Mouse (Mus musculus) myocyte (in vitro differentiated cells): ENCODE results near the gene Sh3glb2. TPM values are rescaled to one million over a fixed set of nuclear protein-coding genes. Genes with fewer than 3 reads are reported as not detected.

ENCODE experiments used
- H3K27me3 ChIP-seq: one replicate; pipeline ENCODE4 v1.6.1; 2011; ENCODE audit not compliant: control insufficient read depth, insufficient read depth, insufficient read length
- H3K36me3 ChIP-seq: one replicate; pipeline ENCODE4 v1.6.1; 2011; ENCODE audit not compliant: control insufficient read depth, insufficient read depth
- H3K4me2 ChIP-seq: one replicate; pipeline ENCODE4 v1.6.1; 2011; ENCODE audit warnings: low read depth, control low read depth
- H3K4me3 ChIP-seq: one replicate; pipeline ENCODE4 v1.5.1; 2011; ENCODE audit warnings: mild to moderate bottlenecking, control low read depth, moderate library complexity
- H3K79me2 ChIP-seq: one replicate; pipeline ENCODE4 v1.6.1; 2011; ENCODE audit not compliant: control insufficient read depth, insufficient read depth
- H3ac ChIP-seq: one replicate; pipeline ENCODE4 v1.6.1; 2011; ENCODE audit not compliant: control insufficient read depth, insufficient read length
- CEBPB ChIP-seq: IDR thresholded peaks from 2 replicates; pipeline ENCODE4 v1.6.1; 2011; ENCODE audit warnings: mild to moderate bottlenecking, moderate library complexity; ENCODE audit not compliant: poor library complexity, insufficient read depth, severe bottlenecking
- E2F4 ChIP-seq: IDR thresholded peaks from one replicate; pipeline ENCODE4 v1.6.1; 2011; ENCODE audit warnings: mild to moderate bottlenecking, control low read depth, moderate library complexity; ENCODE audit not compliant: insufficient read depth
- MAX ChIP-seq: IDR thresholded peaks from one replicate; pipeline ENCODE4 v1.6.1; 2011; ENCODE audit warnings: low read depth, mild to moderate bottlenecking, control low read depth
- MYOD1 ChIP-seq, 3 experiments: IDR thresholded peaks; one replicate each; pipeline ENCODE4 v1.6.1; 2011; ENCODE audit warnings: control low read depth in 2 of 3, low read depth in 2 of 3, mild to moderate bottlenecking in 2 of 3, moderate library complexity in 1 of 3; ENCODE audit not compliant: insufficient read length in 2 of 3, control insufficient read depth in 1 of 3
- MYOG ChIP-seq, 3 experiments: IDR thresholded peaks; one replicate each; pipeline ENCODE4 v1.6.1; 2011; ENCODE audit warnings: control low read depth in 2 of 3, low read depth in 2 of 3, mild to moderate bottlenecking in 2 of 3; ENCODE audit not compliant: insufficient read length in 2 of 3, control insufficient read depth in 1 of 3, insufficient read depth in 1 of 3
- POLR2A ChIP-seq: IDR thresholded peaks from one replicate; pipeline ENCODE4 v1.6.1; 2011; ENCODE audit warnings: low read depth, mild to moderate bottlenecking, control low read depth, moderate library complexity; ENCODE audit not compliant: insufficient read length
- POLR2AphosphoS2 ChIP-seq: IDR thresholded peaks from one replicate; pipeline ENCODE4 v1.6.1; 2011; ENCODE audit warnings: low read depth, control low read depth; ENCODE audit not compliant: insufficient read length
- REST ChIP-seq: IDR thresholded peaks from one replicate; pipeline ENCODE4 v1.6.1; 2011; ENCODE audit warnings: mild to moderate bottlenecking, control low read depth, moderate library complexity; ENCODE audit not compliant: insufficient read depth, insufficient read length
- SRF ChIP-seq: IDR thresholded peaks from one replicate; pipeline ENCODE4 v1.6.1; 2011; ENCODE audit warnings: low read depth; ENCODE audit not compliant: control insufficient read depth, insufficient read length
- TCF12 ChIP-seq: IDR thresholded peaks from one replicate; pipeline ENCODE4 v1.6.1; 2011; ENCODE audit warnings: mild to moderate bottlenecking, control low read depth; ENCODE audit not compliant: poor library complexity, insufficient read depth, severe bottlenecking
- TCF3 ChIP-seq: IDR thresholded peaks from one replicate; pipeline ENCODE4 v1.6.1; 2011; ENCODE audit warnings: low read depth, control low read depth; ENCODE audit not compliant: insufficient read length
- USF1 ChIP-seq: IDR thresholded peaks from one replicate; pipeline ENCODE4 v1.6.1; 2011; ENCODE audit warnings: low read depth, mild to moderate bottlenecking, control low read depth, moderate library complexity
- polyA plus RNA-seq: library from polyadenylated mRNA; unstranded; fragments of >200 nt; fragmentation: generic; extraction: Trizol; gene quantifications from one replicate; pipeline ENCODE4 v1.2.1, GENCODE M21; 2012; ENCODE audit warnings: missing spikeins

Gene Sh3glb2
- polyA plus RNA-seq, 1 experiment: 73.7 TPM

DNA sequence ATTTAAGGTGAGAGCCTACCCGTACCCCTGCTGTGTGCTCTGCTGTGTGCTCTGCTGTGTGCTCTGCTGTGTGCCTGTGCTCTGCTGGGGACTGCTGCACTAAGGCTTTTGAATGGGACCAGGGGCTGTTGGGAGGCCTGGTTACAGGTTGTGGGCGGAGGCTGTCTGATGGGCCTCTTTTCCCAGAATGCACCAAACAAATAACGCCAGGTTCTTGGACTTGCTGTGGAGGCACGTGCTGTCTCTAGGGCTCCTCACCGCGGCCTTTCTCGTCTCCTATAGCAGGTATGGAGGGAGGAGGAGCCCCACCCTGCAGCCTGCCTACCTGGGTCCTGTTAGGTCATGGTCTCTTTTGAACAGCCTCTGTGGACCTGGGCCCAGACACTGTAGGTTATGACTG, 37.1 kb upstream of the Sh3glb2 start:
- H3K4me2 ChIP-seq: no peak overlapping the region
- no peak overlapping the region for H3K4me3 ChIP-seq
- H3K79me2 ChIP-seq: peaks cover 4% of the 10 kb centered on the region
- H3ac ChIP-seq: no peak overlapping the region
- peaks cover 4% of the 10 kb centered on the region for H3K36me3 ChIP-seq
- no peak for TF ChIP-seq MYOD1 (IDR thresholded peaks at IDR 0.05; ENCODE audit: control insufficient read depth in 1 of 3, insufficient read length in 2 of 3, low read depth in 2 of 3)
- TF ChIP-seq E2F4: no peak
- TF ChIP-seq MAX: no peak
- TF ChIP-seq POLR2A: no peak
- TF ChIP-seq TCF3: no peak
- TF ChIP-seq CEBPB: no peak
- no peak for TF ChIP-seq REST
- no peak for TF ChIP-seq SRF
- TF ChIP-seq POLR2AphosphoS2: no peak
- no peak for TF ChIP-seq MYOG (IDR thresholded peaks at IDR 0.05; ENCODE audit: control insufficient read depth in 1 of 3, insufficient read depth in 1 of 3, insufficient read length in 2 of 3, low read depth in 2 of 3)
- TF ChIP-seq USF1: no peak
- TF ChIP-seq TCF12: no peak
- no peaks in the 10 kb centered on the region for H3K27me3 ChIP-seq

DNA sequence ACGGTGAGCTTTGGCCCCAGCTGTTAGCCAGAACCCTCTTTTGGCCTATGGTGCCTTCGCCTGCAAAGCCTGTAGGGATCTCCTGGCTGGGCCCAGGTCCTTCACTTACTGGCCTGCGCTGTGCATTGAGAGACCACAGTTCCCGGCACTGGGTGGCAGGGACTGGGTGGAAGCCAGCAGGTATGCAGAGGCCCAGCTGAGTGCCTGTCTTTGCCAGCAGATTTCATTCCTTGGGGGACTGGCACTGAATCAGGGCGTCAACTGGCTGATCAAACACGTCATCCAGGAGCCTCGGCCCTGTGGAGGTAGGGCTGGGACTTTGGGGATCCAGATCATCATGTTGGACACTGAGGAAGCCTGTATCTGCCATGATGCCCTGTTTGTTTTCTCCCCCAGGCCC, 36.6 kb upstream of the Sh3glb2 start:
- no peak for TF ChIP-seq E2F4
- TF ChIP-seq TCF3: no peak
- no peak for TF ChIP-seq MYOG (IDR thresholded peaks at IDR 0.05; ENCODE audit: control insufficient read depth in 1 of 3, insufficient read depth in 1 of 3, insufficient read length in 2 of 3, low read depth in 2 of 3)
- TF ChIP-seq MYOD1 (IDR thresholded peaks at IDR 0.05; ENCODE audit: control insufficient read depth in 1 of 3, insufficient read length in 2 of 3, low read depth in 2 of 3): no peak
- no peak for TF ChIP-seq POLR2AphosphoS2
- no peak for TF ChIP-seq SRF
- TF ChIP-seq POLR2A: no peak
- TF ChIP-seq TCF12: no peak
- TF ChIP-seq MAX: no peak
- TF ChIP-seq REST: no peak
- TF ChIP-seq CEBPB: no peak
- no peaks in the 10 kb centered on the region for H3K27me3 ChIP-seq
- peaks cover 3% of the 10 kb centered on the region for H3K36me3 ChIP-seq
- peaks cover 4% of the 10 kb centered on the region for H3K79me2 ChIP-seq
- H3ac ChIP-seq: no peak overlapping the region
- H3K4me3 ChIP-seq: no peak overlapping the region
- H3K4me2 ChIP-seq: no peak overlapping the region

DNA sequence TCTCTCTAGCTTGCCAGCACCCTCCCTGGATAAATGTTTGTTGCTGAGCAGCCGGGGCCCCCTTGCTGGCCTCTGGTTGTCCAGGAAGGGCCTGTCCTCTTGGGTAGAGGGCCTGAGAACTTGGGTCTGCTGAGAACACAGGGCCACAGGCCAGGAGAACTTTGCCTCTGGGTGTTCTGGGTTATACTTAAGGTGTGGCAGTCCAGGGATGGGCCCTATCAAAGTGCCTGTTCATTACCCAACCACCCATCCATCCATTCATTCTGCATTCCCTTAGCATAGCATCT, 34.2 kb upstream of the Sh3glb2 start:
- TF ChIP-seq MYOG (IDR thresholded peaks at IDR 0.05; ENCODE audit: control insufficient read depth in 1 of 3, insufficient read depth in 1 of 3, insufficient read length in 2 of 3, low read depth in 2 of 3) (no peak), MYOD1 (IDR thresholded peaks at IDR 0.05; ENCODE audit: control insufficient read depth in 1 of 3, insufficient read length in 2 of 3, low read depth in 2 of 3) (no peak), TCF12 (no peak), TCF3 (no peak), SRF (no peak), POLR2A (no peak), E2F4 (no peak), REST (no peak), USF1 (no peak), POLR2AphosphoS2 (no peak), CEBPB (no peak), MAX (no peak)
- peak overlapping the region; percentile 55 for H3K4me3 ChIP-seq
- no peaks in the 10 kb centered on the region for H3K36me3 ChIP-seq
- no peaks in the 10 kb centered on the region for H3K27me3 ChIP-seq
- peaks cover 4% of the 10 kb centered on the region for H3K79me2 ChIP-seq
- H3ac ChIP-seq: peak overlapping the region; percentile 45
- H3K4me2 ChIP-seq: peak overlapping the region; percentile 93

DNA sequence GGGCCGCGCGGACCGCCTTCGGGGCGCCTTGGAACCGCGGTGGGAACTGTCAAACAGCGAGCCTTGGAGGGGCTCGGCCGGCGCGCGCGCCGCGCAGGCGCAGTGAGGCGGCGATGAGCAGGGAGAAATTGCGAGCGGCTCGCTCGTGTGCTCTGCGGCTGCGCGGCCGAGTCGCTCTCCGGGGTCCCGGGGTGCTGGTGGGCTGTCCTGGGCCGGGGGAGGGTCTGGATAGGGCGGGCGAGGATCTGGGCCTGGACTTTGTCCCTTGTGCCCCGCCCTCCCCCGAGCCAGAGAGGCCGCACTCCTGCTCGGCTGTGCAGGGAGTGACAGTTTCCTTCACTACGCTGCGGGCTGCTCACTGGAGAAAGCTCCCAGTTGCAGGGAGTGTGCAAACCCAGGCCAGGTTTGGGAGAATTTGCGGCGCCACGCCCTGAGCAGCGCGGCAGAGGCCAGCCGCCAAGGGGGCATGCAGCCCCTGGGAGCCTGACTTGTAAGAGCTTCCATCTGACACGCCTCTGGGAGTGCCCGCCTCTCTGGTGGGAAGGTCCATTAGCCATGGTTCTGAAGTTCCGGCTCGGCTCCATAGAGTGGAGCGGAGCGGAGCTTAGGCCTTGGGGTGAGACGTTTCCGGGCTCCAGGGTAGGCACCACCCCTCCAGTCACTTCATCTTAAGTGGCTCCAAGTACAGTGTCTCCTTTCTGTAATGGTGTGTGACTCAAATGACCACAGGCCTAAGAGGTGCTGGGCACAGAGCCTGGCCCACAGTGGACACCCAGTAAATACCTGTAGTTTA, 33.6 kb upstream of the Sh3glb2 start:
- peak overlapping the region; percentile 55 for H3K4me3 ChIP-seq
- H3K4me2 ChIP-seq: peak overlapping the region; percentile 93
- no peaks in the 10 kb centered on the region for H3K27me3 ChIP-seq
- peaks cover 4% of the 10 kb centered on the region for H3K79me2 ChIP-seq
- H3K36me3 ChIP-seq: no peaks in the 10 kb centered on the region
- no peak for TF ChIP-seq SRF
- peak; percentile 36 for TF ChIP-seq POLR2A
- H3ac ChIP-seq: peak overlapping the region; percentile 45

GRCm38 (mm10) chr2:30392114-30392576, 33.0 kb upstream of the Sh3glb2 start, which contains the start of gene Dolpp1:
Dolpp1 (plus strand) TSS chr2:30392254.
- no peaks in the 10 kb centered on the region for H3K36me3 ChIP-seq
- H3K4me3 ChIP-seq: peak within 1 kb of the TSS; percentile 55
- H3ac ChIP-seq: peak within 1 kb of the TSS; percentile 45
- peak within 1 kb of the TSS; percentile 93 for H3K4me2 ChIP-seq
- TF ChIP-seq POLR2A: peak; percentile 58
- TF ChIP-seq MAX: no peak
- TF ChIP-seq MYOG (IDR thresholded peaks at IDR 0.05; ENCODE audit: control insufficient read depth in 1 of 3, insufficient read depth in 1 of 3, insufficient read length in 2 of 3, low read depth in 2 of 3): no peak
- peaks cover 4% of the 10 kb centered on the region for H3K79me2 ChIP-seq
- no peaks in the 10 kb centered on the region for H3K27me3 ChIP-seq
